Mouse (Mus musculus) hindbrain, embryonic 11.5 days (tissue): ENCODE data around the gene Sinhcaf. TPM values are rescaled to one million over a fixed set of nuclear protein-coding genes. Genes with fewer than 3 reads are reported as not detected.
A peak's percentile ranks its signal among the peaks of the same experiment; 100 is the strongest.
"Not testable (repeated sequence)": the region's sequence is repeated elsewhere in the genome, so short reads cannot be mapped to it uniquely, and the experiment has no call there.

Experiments
- ATAC-seq: fragments of 200-750 bp; cut with Nextera tagmentation; 2 replicates; pipeline ENCODE4 v1.8.0; 2017; ENCODE audit warnings: mild to moderate bottlenecking, moderate TSS enrichment, moderate library complexity; ENCODE audit not compliant: low FRiP score
- DNase-seq: peaks from one replicate; pipeline ENCODE4 v3.0.0-alpha.2; 2015; ENCODE audit warnings: low spot score
- H3K27ac ChIP-seq: fragments of 300-500 bp; sonication (generic); 2 replicates; pipeline ENCODE4 v1.5.1; 2014; ENCODE audit warnings: mild to moderate bottlenecking, low read depth, low read length
- H3K27me3 ChIP-seq: fragments of 300-500 bp; sonication (generic); 2 replicates; pipeline ENCODE4 v1.6.1; 2014; ENCODE audit warnings: mild to moderate bottlenecking, low read length, moderate library complexity, mixed read lengths; ENCODE audit not compliant: control insufficient read depth, insufficient read depth
- H3K36me3 ChIP-seq: fragments of 300-500 bp; sonication (generic); 2 replicates; pipeline ENCODE4 v1.6.1; 2014; ENCODE audit warnings: mild to moderate bottlenecking, low read length, moderate library complexity, mixed read lengths; ENCODE audit not compliant: control insufficient read depth, insufficient read depth
- H3K4me1 ChIP-seq: fragments of 300-500 bp; sonication (generic); replicated peaks from 2 replicates; pipeline ENCODE4 v1.6.1; 2014; ENCODE audit warnings: low read length, mixed read lengths; ENCODE audit not compliant: control insufficient read depth, insufficient read depth
- H3K4me2 ChIP-seq: fragments of 300-500 bp; sonication (generic); replicated peaks from 2 replicates; pipeline ENCODE4 v1.6.1; 2014; ENCODE audit warnings: mild to moderate bottlenecking, low read depth, low read length
- H3K4me3 ChIP-seq: fragments of 300-500 bp; sonication (generic); 2 replicates; pipeline ENCODE4 v1.5.1; 2014; ENCODE audit warnings: low read depth, low read length
- H3K9ac ChIP-seq: fragments of 300-500 bp; sonication (generic); 2 replicates; pipeline ENCODE4 v1.6.1; 2014; ENCODE audit warnings: low read depth, low read length
- H3K9me3 ChIP-seq: fragments of 300-500 bp; sonication (generic); 2 replicates; pipeline ENCODE4 v1.6.1; 2016; ENCODE audit warnings: low read length; ENCODE audit not compliant: control insufficient read depth
- WGBS: fragments of 180-500 bp; shearing (Covaris S2); extraction: QIAGEN DNeasy Blood & Tissue Kit; methylation state at CpG from one replicate; pipeline ENCODE4 v1.1.7; 2014; 5-methylcytosine and 5-hydroxymethylcytosine counted together
- polyA plus RNA-seq: library from polyadenylated mRNA; unstranded; fragments of >200 nt; fragmentation: Nextera tagmentation; extraction: Ambion mirVana; gene quantifications from 2 replicates; pipeline ENCODE4 v1.2.1, GENCODE M21; 2014

The Sinhcaf gene
- polyA plus RNA-seq, 1 experiment from 2014 or later, result 246 TPM

GRCm38 (mm10) chr6:148941880-148942279 lies 4.4 kb downstream of the Sinhcaf start:
- H3K4me1 ChIP-seq, result peaks cover 3% of the 10 kb centered on the region; the same call in 1 of the 2 replicates
- 57% methylated on average over 5 of the region's 5 CpGs for WGBS
- H3K27me3 ChIP-seq, result no peaks in the 10 kb centered on the region
- no peak overlapping the region for H3K27ac ChIP-seq
- DNase-seq (no peak), ATAC-seq (no peak)
- no peaks in the 10 kb centered on the region for H3K9me3 ChIP-seq
- H3K36me3 ChIP-seq, result no peaks in the 10 kb centered on the region
- H3K4me2 ChIP-seq, result 0 out of 2 replicates have a peak overlapping the region, but pooled peaks have one; percentile 5
- H3K9ac ChIP-seq, result no peak overlapping the region
- no peak overlapping the region for H3K4me3 ChIP-seq

- not testable (repeated sequence) for H3K9ac ChIP-seq, H3K4me1 ChIP-seq, H3K9me3 ChIP-seq, H3K36me3 ChIP-seq, H3K27ac ChIP-seq, H3K4me2 ChIP-seq, H3K4me3 ChIP-seq, ATAC-seq, DNase-seq, H3K27me3 ChIP-seq
- WGBS, result 92% methylated on average over 2 of the region's 3 CpGs
Observed at GRCm38 (mm10) chr6:148940383-148940782, 5.9 kb downstream of the Sinhcaf start.

- Histone ChIP-seq H3K27me3 (no peaks in the 10 kb centered on the region), H3K9me3 (no peaks in the 10 kb centered on the region), H3K36me3 (0 out of 2 replicates have a peak, but pooled peaks cover 2% of the 10 kb centered on the region), H3K4me2 (no peak overlapping the region), H3K27ac (no peak overlapping the region), H3K4me1 (peaks cover 3% of the 10 kb centered on the region; the same call in 1 of the 2 replicates), H3K4me3 (no peak overlapping the region), H3K9ac (no peak overlapping the region)
- no peak for DNase-seq
- ATAC-seq, result no peak
- 33% methylated on average over 1 of the region's 1 CpGs for WGBS
Observed at GRCm38 (mm10) chr6:148937693-148938092, 8.6 kb downstream of the Sinhcaf start.

- WGBS, result 59% methylated on average over 3 of the region's 3 CpGs
- no peaks in the 10 kb centered on the region; the same call in 1 of the 2 replicates for H3K4me1 ChIP-seq
- no peaks in the 10 kb centered on the region for H3K9me3 ChIP-seq
- H3K27ac ChIP-seq, result no peak overlapping the region
- H3K27me3 ChIP-seq, result no peaks in the 10 kb centered on the region
- DNase-seq, result no peak
- no peak for ATAC-seq
- H3K4me2 ChIP-seq, result no peak overlapping the region
- no peak overlapping the region for H3K9ac ChIP-seq
- no peak overlapping the region for H3K4me3 ChIP-seq
- H3K36me3 ChIP-seq, result peaks cover 11% of the 10 kb centered on the region
Observed at GRCm38 (mm10) chr6:148934961-148935590, 11.2 kb downstream of the Sinhcaf start.

GRCm38 (mm10) chr6:148931281-148931680 lies 15.0 kb downstream of the Sinhcaf start:
- no peaks in the 10 kb centered on the region for H3K9me3 ChIP-seq
- no peaks in the 10 kb centered on the region; the same call in 1 of the 2 replicates for H3K4me1 ChIP-seq
- peak; percentile 52; the same call in 1 of the 2 replicates for ATAC-seq
- no peaks in the 10 kb centered on the region for H3K27me3 ChIP-seq
- H3K27ac ChIP-seq, result no peak overlapping the region
- peaks cover 16% of the 10 kb centered on the region for H3K36me3 ChIP-seq
- 91% methylated on average over 6 of the region's 6 CpGs for WGBS
- no peak overlapping the region for H3K4me2 ChIP-seq
- DNase-seq, result peak; percentile 38
- no peak overlapping the region for H3K9ac ChIP-seq
- H3K4me3 ChIP-seq, result no peak overlapping the region

- no peak for ATAC-seq
- H3K36me3 ChIP-seq, result no peaks in the 10 kb centered on the region
- DNase-seq, result no peak
- no peaks in the 10 kb centered on the region for H3K27me3 ChIP-seq
- no peak overlapping the region for H3K9ac ChIP-seq
- H3K4me1 ChIP-seq, result no peaks in the 10 kb centered on the region
- no peak overlapping the region for H3K4me2 ChIP-seq
- H3K27ac ChIP-seq, result no peak overlapping the region
- H3K9me3 ChIP-seq, result no peaks in the 10 kb centered on the region
- no peak overlapping the region for H3K4me3 ChIP-seq
Observed at GRCm38 (mm10) chr6:148918841-148919398, 27.3 kb downstream of the Sinhcaf start.

GRCm38 (mm10) chr6:148917672-148918071 lies 28.6 kb downstream of the Sinhcaf start:
- DNase-seq (no peak), ATAC-seq (no peak)
- 61% methylated on average over 1 of the region's 1 CpGs for WGBS
- Histone ChIP-seq H3K27me3 (no peaks in the 10 kb centered on the region), H3K9me3 (no peaks in the 10 kb centered on the region), H3K27ac (no peak overlapping the region), H3K36me3 (no peaks in the 10 kb centered on the region), H3K4me1 (no peaks in the 10 kb centered on the region), H3K9ac (no peak overlapping the region), H3K4me2 (no peak overlapping the region), H3K4me3 (no peak overlapping the region)

GRCm38 (mm10) chr6:148916817-148917216 lies 29.4 kb downstream of the Sinhcaf start:
- no peaks in the 10 kb centered on the region for H3K4me1 ChIP-seq
- H3K27me3 ChIP-seq, result no peaks in the 10 kb centered on the region
- H3K9ac ChIP-seq, result no peak overlapping the region
- 42% methylated on average over 3 of the region's 3 CpGs for WGBS
- H3K9me3 ChIP-seq, result no peaks in the 10 kb centered on the region
- H3K36me3 ChIP-seq, result no peaks in the 10 kb centered on the region
- H3K4me3 ChIP-seq, result no peak overlapping the region
- no peak overlapping the region for H3K27ac ChIP-seq
- ATAC-seq (no peak), DNase-seq (peak; percentile 39)
- H3K4me2 ChIP-seq, result no peak overlapping the region

GRCm38 (mm10) chr6:148913938-148914337 lies 32.3 kb downstream of the Sinhcaf start:
- DNase-seq (peak; percentile 78), ATAC-seq (no peak)
- Histone ChIP-seq H3K4me3 (no peak overlapping the region), H3K9ac (no peak overlapping the region), H3K27me3 (no peaks in the 10 kb centered on the region), H3K9me3 (no peaks in the 10 kb centered on the region), H3K36me3 (no peaks in the 10 kb centered on the region), H3K4me1 (no peaks in the 10 kb centered on the region), H3K4me2 (no peak overlapping the region), H3K27ac (no peak overlapping the region)
- WGBS, result 8% methylated on average over 2 of the region's 2 CpGs
